Mouse (Mus musculus): Measurements from ENCODE around the gene Mrpl38.

Gene Mrpl38

DNA sequence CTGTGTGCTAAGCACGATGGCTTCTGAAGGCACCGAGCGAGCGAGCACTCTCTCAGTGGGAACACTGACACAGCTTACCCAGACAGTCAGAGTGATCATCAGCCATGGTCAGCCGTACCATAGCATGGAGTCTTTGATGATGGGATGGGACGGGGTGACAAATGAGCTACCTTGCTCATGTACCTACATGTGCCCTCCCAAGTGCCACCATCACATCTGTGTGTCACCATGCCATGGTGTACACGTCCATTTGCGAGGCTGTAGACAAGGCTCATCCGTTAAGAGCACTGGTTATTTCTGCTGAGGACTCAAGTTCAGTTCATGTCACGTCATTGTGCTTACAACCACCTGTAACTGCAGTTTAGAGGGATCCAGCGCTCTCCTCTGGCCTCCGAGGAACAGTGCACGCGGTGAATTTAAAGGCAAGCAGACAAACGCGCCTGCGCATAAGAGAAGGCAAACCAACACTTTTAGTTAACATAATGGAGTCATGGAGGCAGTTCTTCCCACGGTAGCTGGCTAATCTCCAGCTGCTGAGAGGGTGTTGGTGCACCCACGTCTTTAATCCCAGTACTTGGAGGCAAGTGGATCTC, 27.0 kb downstream of the Mrpl38 start:
- no peak for DNase-seq (ENCODE audit: low spot score in 2 of 2)

DNA sequence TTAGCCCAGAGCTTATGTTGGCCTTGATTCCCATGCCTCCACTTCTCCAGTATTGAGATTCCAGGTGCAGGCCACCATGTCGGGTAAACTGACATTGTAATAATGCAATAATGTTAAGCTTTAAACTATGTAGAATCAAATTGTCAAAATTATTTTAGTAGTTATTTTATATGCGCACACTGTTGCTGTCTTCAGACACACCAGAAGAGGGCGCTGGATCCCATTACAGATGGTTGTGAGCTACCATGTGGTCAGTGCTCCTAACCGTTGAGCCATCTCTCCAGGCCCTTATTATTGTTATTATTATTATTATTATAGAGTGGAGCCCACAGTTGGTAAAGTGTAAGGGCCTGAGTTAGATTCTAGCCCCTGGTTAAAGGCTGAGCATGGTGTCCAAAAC, 27.6 kb downstream of the Mrpl38 start:
- DNase-seq (ENCODE audit: low spot score in 2 of 2) = no peak

DNA sequence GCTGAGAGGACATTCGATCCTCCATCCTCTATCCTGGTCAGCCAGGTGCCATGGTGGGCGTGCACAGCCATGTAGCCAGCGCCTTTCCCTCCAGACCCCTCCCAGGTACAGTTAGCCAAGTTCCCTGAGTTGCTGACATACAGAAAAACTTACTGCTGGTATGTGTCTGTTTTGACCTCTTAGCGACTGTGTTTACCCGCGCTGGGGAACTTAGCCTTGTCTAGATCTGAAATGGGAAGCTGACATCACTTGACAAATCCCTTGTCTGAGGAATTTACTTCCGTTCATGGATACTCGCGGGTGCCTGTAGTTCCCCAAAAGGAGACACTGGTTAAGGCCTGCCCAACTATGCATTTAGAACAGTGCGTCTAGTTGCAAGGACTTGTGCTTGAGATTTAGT, 28.1 kb downstream of the Mrpl38 start:
- DNase-seq (ENCODE audit: low spot score in 2 of 2) = no peak

DNA sequence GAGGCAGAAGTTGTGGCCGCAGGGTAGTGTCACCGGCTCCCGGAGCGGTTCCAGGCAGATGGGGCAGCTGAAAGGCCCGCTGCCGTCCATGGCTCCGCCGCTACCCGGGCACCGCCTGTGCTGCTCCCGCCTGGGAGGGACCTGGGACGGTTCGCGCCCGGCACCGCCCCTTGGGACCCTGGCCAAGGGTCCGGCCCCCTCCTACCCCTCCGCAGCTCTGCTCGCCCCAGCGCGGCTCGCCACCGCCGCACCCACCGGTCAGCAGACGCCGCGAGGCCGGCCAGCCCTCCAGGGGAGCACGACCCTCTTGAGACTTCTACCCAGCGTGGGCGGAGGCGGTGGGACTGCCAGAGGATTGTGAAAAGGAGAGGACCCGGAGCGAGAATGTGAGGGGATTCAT, 28.5 kb downstream of the Mrpl38 start:
- DNase-seq (ENCODE audit: low spot score in 2 of 2) = peak in 1 of 2 experiments; percentile 33

DNA sequence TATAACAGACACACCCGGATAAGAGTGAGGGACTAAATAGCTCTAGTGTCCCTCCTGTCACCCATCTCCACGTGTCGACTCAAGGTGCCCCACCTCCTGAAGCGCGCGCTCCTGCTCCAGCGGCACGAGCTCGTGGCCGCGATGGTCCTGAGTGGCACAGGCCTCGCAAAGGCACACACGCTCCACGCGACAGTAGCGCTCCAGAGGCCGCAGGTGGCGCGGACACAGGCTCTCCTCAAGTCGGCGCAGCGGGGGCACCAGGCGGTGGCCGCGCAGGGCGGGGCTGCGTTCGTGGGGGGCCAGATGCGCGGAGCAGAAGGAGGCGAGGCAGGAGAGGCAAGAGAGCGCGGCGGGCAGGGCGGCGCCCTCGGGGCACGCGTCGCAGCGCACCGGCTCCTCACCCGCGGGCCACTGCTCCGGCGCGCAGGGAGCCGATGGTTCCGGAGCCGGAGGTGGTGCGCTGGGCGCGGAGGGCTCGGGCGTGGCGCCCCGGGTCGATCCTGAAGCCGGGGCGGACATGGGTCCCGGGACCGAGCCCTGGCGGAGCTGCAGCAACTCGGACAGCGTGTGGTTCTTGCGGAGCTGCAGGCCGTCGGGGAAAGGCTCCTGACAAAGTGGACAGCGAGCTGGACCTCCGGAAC, 29.1 kb downstream of the Mrpl38 start:
- DNase-seq (ENCODE audit: low spot score in 2 of 2) = peak in 1 of 2 experiments; percentile 26

DNA sequence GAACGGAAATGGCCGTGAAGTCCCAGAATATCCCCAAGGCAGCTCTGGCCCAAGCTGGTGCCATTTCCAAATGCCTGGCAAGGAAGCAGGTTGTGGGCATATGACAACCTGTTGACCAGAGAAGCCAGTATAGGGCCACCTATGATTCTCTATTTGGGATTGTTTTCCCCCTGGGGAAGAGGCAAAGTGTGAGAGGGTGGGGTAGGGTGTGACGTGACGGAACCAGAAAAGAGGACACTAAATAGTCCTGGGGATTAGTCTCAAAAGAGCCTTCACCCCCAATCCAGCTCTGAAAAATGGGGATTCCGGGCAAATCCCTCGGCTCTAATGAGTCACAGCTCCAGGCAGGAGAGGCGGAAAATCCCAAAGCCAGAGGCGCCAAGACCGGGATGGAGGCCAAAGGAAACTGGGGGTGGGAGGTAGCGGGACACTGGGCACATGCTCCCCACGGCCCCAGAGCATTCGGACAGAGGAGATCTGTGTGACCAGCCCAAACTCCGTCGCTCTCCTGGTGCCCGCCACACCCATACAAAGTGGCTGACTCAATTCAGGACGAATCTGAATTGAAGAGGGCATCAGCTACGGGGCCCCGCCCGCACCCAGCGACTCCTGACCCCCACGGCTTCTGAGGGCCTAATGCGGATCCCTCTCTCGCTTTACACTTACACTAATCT, 30.1 kb downstream of the Mrpl38 start:
- DNase-seq (ENCODE audit: low spot score in 2 of 2) = no peak

DNA sequence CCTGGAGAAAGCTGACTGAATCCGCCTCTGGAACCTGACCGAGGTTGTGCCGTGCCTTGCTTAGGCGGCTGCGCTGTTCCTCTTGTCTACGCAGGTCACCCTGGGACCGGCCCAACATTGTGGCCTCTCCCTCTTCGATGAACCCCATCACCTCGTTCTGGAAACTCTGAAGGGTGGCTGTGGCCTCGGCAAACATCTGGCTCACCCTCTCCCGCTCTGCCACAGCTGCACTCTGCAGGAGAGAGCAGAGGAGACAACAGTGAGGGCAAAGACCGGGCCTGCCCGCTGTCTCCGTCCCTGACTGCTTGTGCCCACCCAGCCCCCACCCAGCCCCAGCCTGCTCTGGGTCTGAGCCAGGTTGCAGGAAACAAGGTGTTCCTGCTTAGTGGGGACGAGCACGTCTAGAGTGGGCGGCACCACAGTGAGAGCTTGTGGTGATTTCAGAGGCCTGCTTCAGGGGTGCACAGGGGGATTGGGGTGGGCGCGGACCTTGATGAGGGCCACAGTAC, 30.8 kb downstream of the Mrpl38 start:
- DNase-seq (ENCODE audit: low spot score in 2 of 2) = no peak

DNA sequence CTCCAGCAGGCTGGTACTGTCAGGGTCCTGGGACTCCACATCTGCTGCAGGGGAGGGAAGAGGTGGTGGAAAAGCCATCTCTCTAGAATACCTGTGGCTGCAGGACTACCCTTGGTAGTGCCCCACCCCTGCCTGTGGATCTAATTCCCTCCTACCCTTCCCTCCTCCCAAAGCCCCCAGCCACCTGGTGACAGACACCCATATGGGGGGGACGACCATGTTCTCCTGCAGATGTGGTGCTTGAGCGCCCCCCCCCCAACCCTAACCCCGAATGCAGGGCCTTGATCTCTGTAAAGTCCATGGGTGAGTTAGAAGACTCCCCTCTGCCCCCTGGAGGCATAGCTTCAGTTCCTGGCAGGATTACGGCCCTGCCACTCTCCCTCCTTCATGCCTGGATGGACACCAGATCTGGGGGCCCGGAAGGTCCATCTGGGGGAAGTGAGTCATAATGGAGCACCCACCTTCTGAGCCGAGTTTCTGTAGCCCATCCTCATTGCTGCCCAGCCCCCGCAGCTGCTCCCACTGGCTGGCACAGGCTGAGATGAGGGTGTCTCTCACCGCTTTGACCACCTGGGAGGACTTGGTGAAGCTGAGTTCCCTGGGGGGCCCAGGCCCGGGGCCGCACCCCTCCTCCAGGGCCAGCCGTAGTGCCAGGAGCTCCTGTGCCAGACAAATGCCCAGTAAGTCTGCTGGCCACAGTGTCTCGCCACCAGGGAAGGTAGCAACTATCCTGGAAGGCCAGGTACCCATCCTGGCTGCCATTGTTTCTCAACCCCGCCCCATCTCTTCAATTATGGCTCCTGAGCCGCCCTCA, 31.5 kb downstream of the Mrpl38 start:
- DNase-seq (ENCODE audit: low spot score in 2 of 2) = no peak

DNA sequence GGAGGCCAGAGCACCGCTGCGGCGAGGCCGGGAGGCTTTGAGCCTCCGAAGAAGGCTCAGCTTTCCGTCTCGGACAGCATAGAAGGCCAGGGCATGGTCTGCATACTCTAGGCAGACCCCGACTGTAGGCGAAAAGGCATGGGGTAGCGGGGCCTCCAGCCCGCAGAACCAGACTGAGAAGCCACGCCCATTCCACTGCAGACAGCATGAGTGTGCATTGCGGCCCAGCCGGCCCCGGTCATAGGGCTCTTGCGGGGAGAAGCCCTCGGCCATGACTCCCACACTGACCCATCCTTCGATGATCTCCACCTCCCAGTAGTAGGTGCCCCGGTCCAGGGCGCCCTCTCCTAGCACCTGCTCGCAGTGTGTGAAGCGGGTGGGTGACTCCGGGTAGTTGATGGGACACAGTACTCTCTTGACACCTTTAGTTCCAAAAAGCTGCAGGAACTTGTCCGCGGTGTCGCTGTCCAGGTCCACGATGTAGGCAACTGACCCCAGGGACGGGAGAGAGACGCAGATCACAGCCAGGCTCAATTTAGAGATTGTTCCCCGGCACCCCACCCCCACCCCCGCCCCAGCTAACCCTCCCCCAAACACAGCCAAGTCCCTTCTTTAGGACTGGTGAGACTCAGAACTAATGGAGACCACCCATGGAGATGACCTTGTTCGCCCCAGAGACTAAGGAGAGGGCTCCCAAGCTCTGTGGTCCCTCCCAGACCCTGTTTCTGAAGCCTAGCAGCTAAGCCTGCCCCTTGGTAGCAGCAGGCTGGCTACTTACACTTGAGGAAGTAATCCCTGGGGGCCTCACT, 32.3 kb downstream of the Mrpl38 start:
- DNase-seq (ENCODE audit: low spot score in 2 of 2) = no peak

DNA sequence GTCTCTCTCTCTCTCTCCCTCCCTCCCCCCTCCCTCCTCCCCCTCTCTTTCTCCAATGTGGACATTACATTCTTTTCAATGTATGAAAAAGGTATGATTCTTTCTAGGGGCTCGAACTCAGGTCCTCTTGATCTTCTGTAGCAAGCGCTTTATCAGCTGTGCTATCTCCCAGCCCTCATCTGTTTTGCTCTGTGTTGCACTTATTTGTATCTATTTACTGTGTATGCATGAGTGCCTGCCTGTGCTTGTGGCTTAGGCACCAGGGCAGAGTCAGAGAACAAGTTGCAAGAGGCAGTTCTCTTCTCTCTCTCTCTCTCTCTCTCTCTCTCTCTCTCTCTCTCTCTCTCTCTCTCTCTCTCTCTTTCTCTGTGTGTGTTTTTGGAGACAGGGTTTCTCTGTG, 33.6 kb downstream of the Mrpl38 start:
- no peak for DNase-seq (ENCODE audit: low spot score in 2 of 2)

DNA sequence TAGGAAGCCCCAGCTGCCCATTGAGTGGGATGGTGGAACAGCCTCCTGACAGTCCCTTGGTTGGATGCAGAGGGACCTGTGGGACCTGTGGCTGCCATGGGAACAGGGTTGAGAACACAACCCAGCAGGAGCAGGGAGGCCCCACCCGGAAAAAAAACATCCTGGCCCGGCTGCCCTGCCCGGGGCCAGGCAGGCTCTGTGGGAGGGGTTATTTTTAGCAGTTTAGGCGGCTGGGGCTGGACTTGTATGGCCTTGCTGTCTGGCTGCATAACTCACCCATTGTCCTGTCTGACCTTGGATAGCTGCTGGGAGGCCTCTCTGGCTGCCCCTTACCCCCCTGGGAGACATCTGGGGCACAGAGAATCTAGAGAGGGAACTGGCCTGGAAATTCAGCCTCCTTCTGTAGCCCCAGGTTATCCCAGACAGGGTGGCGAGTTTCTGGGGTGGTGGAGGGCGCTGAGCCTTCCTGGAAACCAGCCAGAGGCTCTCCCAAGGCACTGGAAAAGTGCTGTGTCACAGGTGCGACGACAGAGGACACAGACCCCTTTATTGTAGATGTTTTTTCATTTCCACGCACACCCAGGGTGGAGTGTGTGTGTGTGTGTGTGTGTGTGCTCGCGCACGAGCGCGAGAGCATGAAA, 34.5 kb downstream of the Mrpl38 start:
- no peak for DNase-seq (ENCODE audit: low spot score in 2 of 2)

DNA sequence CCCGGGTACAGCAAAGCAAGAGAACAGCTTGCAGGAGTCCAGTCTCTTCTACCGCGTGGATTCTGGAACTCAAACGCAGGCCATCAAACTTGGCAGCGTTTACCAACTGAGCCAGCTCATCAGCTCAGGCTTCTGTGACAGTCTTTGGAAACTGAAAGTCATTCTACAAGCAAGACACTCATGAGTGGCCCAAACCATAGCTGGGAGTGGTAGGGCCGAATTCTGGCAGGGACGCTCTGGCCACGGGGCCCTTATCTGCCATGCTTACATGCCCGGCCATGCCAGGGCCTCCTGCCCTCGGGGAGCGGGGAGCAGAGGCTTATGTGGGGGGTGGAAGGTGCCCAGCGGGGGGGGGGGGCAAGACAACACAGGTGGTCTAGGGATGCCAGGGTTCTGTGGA, 35.1 kb downstream of the Mrpl38 start:
- no peak for DNase-seq (ENCODE audit: low spot score in 2 of 2)

DNA sequence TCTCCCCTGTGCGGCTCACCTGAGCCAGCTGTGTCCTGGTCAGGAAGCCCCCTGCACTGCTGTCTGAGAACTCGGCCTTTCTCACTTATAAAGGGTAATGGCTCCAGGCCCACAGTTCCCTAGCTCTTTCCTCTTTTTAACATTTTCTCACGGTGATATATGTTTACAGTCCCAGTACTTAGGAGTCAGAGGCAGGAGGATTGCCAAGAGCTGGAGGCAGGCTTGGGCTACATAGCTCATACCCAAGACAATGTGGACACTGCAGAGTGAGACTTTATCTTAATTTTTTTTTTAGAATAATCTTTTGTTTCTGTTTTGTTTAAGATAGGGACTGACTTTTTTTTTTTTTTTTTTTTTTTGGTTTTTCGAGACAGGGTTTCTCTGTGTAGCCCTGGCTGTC, 36.2 kb downstream of the Mrpl38 start:
- DNase-seq (ENCODE audit: low spot score in 2 of 2) = no peak

DNA sequence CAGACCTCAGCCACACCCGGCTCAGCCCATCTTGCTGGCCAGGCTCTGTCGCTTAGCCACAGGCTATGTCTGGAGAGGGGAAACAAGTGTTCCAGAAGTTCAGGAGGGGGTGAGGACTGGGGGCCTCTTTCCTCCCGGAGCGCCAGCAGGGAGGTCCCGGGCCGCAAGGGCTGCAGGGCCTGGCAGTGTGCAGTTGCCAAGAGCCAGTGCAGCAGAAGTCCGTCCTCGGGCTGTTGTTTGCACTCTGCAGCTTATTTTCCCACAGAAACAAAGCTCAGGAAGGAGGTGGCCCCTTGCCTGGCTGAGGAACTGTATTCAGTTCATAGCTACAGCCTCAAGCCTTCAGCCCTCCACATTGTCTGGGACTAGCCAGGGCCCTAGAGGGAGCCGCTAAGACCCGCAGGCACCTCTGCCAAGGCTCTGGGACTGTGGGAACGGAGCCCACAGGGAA, 36.7 kb downstream of the Mrpl38 start:
- no peak for DNase-seq (ENCODE audit: low spot score in 2 of 2)

DNA sequence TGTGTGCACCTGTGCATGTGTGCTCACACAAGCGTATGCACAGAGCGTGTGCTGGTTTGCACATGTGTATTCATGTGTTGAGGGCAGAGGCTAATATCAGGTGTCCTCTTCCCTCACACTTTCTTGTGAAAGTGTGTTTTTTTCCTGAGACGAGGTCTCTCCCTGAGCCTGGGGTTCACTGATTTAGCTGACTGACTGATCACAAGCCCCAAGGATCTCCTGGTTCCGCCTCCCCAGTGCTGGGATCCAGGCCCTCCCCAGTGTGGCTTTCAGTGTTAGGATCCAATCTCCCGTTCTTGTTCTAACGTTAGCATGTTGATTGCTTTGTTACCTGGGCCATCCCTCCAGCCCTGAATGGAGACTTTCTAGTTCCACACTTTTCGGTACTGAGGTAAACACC, 37.8 kb downstream of the Mrpl38 start:
- no peak for DNase-seq (ENCODE audit: low spot score in 2 of 2)

DNA sequence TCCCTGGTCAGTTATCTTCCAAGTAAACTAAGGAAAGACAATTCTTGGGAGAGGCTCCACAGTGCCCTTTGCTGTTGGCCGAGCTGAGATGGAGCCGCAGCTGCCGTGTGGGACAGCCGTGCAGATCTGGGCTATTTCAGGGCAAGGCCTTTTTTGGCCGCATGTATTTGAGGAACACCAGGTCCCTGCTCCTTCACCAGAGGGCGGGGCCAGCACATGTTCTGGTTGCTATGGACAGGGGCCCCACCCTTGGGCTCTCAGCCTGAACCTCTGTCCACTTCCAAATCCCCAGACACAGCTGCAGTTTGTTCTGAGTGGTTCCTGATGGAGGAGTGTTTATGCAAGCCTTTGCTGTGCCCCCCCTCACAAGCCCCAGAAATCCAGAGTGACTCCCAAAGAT, 38.3 kb downstream of the Mrpl38 start:
- no peak for DNase-seq (ENCODE audit: low spot score in 2 of 2)

DNA sequence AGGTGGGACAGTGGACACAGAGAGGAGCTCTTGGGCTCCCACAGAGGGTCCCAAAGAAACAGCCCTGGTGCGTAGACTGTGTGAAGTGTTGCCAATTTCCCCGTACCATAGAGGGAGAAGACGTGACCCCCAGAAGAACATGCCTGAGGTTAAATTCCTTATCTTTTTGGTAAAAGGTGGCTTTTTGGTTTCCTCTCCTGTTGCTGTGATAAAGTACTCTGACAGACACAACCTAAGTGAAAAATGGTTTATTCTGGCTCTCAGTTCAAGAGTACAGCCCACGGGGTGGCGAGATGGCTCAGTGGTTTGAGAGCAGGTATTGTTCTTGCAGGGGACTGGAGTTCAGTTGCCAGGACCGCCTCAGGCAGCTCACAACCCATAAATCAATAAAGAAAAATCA, 39.2 kb downstream of the Mrpl38 start:
- no peak for DNase-seq (ENCODE audit: low spot score in 2 of 2)

DNA sequence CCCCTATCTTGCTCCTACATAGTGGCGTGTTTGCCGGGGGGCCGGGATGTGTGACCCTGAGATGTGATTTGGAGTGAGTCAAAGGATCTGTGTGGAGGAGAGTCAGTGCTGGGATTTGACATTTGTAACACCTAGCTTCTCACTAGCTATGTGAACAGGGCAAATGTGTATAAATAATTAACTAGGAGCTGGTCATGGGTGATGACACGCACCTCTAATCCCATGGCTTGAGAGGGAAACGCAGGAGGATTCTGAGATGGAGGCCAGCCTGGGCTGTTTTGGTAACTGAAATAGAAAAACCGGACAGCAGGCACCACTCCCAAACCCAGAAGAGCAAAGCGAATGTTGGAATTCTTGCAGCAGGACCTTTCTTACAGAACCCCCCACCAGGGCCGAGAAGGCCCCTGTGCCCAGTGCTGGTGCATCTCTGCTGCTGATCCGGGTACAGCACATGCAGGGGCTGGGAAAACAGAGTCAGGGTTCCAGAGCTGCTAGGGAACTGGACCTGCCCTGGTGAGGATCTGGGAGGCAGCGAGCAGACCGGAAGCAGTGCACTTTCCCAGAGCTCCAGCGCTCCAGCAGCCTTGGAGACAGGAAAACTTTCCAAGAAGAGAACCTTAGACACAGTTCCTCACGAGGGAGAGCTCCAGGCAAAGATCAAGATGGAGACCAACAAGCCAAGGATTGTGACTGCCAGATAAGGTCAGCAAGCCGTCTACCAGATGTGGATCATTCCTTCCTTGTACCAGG, 39.8 kb downstream of the Mrpl38 start:
- DNase-seq (ENCODE audit: low spot score in 2 of 2) = no peak

DNA sequence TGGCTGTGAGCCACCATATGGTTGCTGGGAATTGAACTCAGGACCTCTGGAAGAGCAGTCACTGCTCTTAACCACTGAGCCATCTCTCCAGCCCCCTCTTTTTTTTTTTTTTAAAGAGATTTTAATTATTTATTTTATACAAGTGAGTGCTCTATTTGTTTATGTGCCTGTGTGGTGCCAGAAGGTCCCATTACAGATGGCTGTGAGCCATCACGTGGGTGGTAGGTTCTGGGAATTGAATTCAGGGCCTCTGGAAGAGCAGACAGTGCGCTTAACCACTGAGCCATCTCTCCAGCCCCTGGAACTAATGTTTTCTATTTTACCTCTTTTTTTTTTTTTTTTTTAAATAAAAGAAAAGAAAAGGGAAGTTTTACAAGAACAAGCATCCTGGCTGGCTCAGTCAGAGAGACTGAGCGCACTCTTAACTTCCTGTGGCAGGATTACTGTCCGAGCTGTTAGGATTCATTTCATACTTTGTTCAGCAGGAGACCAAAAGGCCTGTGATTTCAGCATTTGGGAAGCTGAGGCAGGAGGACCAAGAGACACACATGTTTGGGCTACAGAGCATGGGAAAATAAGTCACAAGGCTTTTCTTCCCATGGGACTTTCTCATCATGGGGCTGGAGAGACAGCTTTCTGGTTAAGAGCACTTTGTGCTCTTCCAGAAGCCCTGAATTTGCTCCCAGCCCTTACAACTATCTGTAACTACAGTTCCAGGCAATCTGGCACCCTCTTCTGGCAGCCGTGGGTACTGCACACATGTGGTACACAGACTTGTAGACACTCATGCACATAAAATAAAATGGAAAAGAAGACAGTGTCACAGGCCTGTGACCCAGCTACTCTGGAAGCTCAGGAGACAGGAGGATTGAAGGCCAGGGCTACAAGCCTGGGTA, 42.2 kb downstream of the Mrpl38 start:
- no peak for DNase-seq (ENCODE audit: low spot score in 2 of 2)
